Mouse (Mus musculus) cerebellum, adult 2 months (tissue): ENCODE measurements around the gene Arpc1b.

Source experiments
- CTCF ChIP-seq: fragments of 200-500 bp; IDR thresholded peaks from 2 replicates; pipeline ENCODE4 v1.5.1; 2011; ENCODE audit warnings: low read depth, mild to moderate bottlenecking, control low read depth, low read length, moderate library complexity, borderline replicate concordance; ENCODE audit not compliant: insufficient read depth
- POLR2A ChIP-seq: fragments of 200-500 bp; IDR thresholded peaks from 2 replicates; pipeline ENCODE4 v1.6.1; 2011; ENCODE audit warnings: low read length, control low read depth, borderline replicate concordance; ENCODE audit not compliant: insufficient read depth

GRCm38 (mm10) chr5:145115736-145116135 lies 1.7 kb downstream of the Arpc1b start:
- TF ChIP-seq CTCF (no peak), POLR2A (no peak)
